Mouse (Mus musculus): Measurements from ENCODE around the gene Tubb2a.

Tubb2a gene

GRCm38 (mm10) chr13:34054391-34054790, 23.4 kb downstream of the Tubb2a start:
- no peak for DNase-seq (ENCODE audit: low read depth, low spot score)

GRCm38 (mm10) chr13:34053673-34054282, 24.0 kb downstream of the Tubb2a start:
- no peak for DNase-seq (ENCODE audit: low read depth, low spot score)

- DNase-seq (ENCODE audit: low read depth, low spot score): peak; percentile 21
Measured at GRCm38 (mm10) chr13:34051692-34052091, 26.1 kb downstream of the Tubb2a start.

GRCm38 (mm10) chr13:34050479-34050878, 27.3 kb downstream of the Tubb2a start:
- DNase-seq (ENCODE audit: low read depth, low spot score): no peak

GRCm38 (mm10) chr13:34047526-34047925, 30.3 kb downstream of the Tubb2a start:
- DNase-seq (ENCODE audit: low read depth, low spot score): no peak

- peak; percentile 71 for DNase-seq (ENCODE audit: low read depth, low spot score)
Measured at GRCm38 (mm10) chr13:34046421-34047012, 31.3 kb downstream of the Tubb2a start.

GRCm38 (mm10) chr13:34045511-34046249, 32.1 kb downstream of the Tubb2a start:
- DNase-seq (ENCODE audit: low read depth, low spot score): no peak

GRCm38 (mm10) chr13:34043716-34044393, 34.0 kb downstream of the Tubb2a start:
- no peak for DNase-seq (ENCODE audit: low read depth, low spot score)

- no peak for DNase-seq (ENCODE audit: low read depth, low spot score)
Measured at GRCm38 (mm10) chr13:34040091-34040490, 37.7 kb downstream of the Tubb2a start.

- DNase-seq (ENCODE audit: low read depth, low spot score): no peak
Measured at GRCm38 (mm10) chr13:34038901-34039341, 38.9 kb downstream of the Tubb2a start.

GRCm38 (mm10) chr13:34038056-34038432, 39.8 kb downstream of the Tubb2a start:
- DNase-seq (ENCODE audit: low read depth, low spot score): no peak

GRCm38 (mm10) chr13:34037172-34038055, 40.4 kb downstream of the Tubb2a start, which contains the start of gene Bphl:
Bphl (plus strand) TSS chr13:34037597.
- DNase-seq (ENCODE audit: low read depth, low spot score): peak; percentile 94

GRCm38 (mm10) chr13:34036726-34037125, 41.1 kb downstream of the Tubb2a start:
- no peak for DNase-seq (ENCODE audit: low read depth, low spot score)

GRCm38 (mm10) chr13:34035424-34035823, 42.4 kb downstream of the Tubb2a start:
- DNase-seq (ENCODE audit: low read depth, low spot score): no peak

GRCm38 (mm10) chr13:34032041-34032440, 45.8 kb downstream of the Tubb2a start:
- DNase-seq (ENCODE audit: low read depth, low spot score): no peak
